Mouse (Mus musculus) embryonic facial prominence, embryonic 12.5 days (tissue): ENCODE results near the gene Rab5b. TPM values are rescaled to one million over a fixed set of nuclear protein-coding genes. Genes with fewer than 3 reads are reported as not detected.

Experiments
- ATAC-seq: fragments of 200-750 bp; cut with Nextera tagmentation; 2 replicates; pipeline ENCODE4 v1.8.0; 2017; ENCODE audit not compliant: insufficient number of reproducible peaks, insufficient read depth, low FRiP score, low TSS enrichment
- H3K27ac ChIP-seq: fragments of 300-500 bp; sonication (generic); 2 replicates; pipeline ENCODE4 v1.5.1; 2016; ENCODE audit warnings: mild to moderate bottlenecking
- H3K27me3 ChIP-seq: fragments of 300-500 bp; sonication (generic); 2 replicates; pipeline ENCODE4 v1.6.1; 2016; ENCODE audit warnings: mild to moderate bottlenecking, moderate library complexity
- H3K36me3 ChIP-seq: fragments of 300-500 bp; sonication (generic); 2 replicates; pipeline ENCODE4 v1.6.1; 2016; ENCODE audit warnings: mild to moderate bottlenecking
- H3K4me1 ChIP-seq: fragments of 300-500 bp; sonication (generic); 2 replicates; pipeline ENCODE4 v1.6.1; 2016
- H3K4me2 ChIP-seq: fragments of 300-500 bp; sonication (generic); replicated peaks from 2 replicates; pipeline ENCODE4 v1.6.1; 2016; ENCODE audit warnings: mild to moderate bottlenecking, moderate library complexity
- H3K4me3 ChIP-seq: fragments of 300-500 bp; sonication (generic); 2 replicates; pipeline ENCODE4 v1.5.1; 2016; ENCODE audit warnings: mild to moderate bottlenecking
- H3K9ac ChIP-seq: fragments of 300-500 bp; sonication (generic); 2 replicates; pipeline ENCODE4 v1.6.1; 2016; ENCODE audit warnings: mild to moderate bottlenecking, moderate library complexity
- H3K9me3 ChIP-seq: fragments of 300-500 bp; sonication (generic); 2 replicates; pipeline ENCODE4 v1.6.1; 2016; ENCODE audit warnings: mild to moderate bottlenecking, moderate library complexity
- WGBS: fragments of 180-500 bp; shearing (Covaris S2); methylation state at CpG from one replicate; pipeline ENCODE4 v1.1.7; 2016; 5-methylcytosine and 5-hydroxymethylcytosine counted together
- polyA plus RNA-seq: library from polyadenylated mRNA; unstranded; fragments of >200 nt; fragmentation: Nextera tagmentation; extraction: Ambion mirVana; gene quantifications from 2 replicates; pipeline ENCODE4 v1.2.1, GENCODE M21; 2016

Gene Rab5b
- polyA plus RNA-seq, result 80.0 and 85.6 TPM in 2 replicates

DNA sequence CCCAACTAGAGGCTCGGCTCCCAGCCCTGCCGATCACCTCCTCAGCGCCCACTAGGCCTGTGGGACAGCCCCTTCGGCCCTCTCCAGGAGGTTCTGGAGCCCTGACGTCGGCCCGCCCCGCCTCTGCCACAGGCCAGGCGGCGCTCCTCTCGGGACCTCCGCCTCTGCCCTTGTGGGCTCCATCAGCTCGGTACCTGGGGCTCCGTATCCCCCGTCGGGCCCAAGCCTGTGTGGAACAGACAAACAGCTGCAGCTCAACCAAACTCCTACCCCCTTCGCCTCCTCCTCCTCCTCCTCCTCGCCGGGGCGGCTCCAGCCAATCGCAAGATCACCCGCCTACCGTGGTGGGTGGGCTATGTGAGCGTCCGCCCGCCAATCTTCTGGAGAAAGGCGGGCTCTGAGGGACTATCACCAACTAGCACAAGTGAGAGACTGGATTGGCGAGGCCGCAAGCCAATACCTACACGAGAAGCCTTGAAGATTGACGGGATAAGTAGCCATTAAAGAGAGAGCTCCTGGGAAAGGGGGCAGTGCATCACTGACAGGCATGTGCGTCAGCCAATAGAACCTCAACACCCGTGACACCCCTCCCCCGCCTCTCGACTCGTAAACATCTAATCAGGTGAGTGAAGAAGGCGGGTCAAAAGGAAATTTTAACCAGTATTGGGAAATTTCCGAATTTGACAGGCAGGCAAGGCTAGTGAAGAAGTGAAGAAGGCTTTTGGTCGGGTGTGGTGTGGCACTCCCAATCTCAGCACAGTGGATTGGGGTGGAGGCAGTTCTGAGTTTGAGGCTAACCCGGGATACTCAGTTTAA is at the start of gene Rab5b:
Rab5b (minus strand) TSS at position 273 of the 816 bp plus-strand sequence.
- under 1% methylated on average over 39 of the region's 40 CpGs for WGBS
- Histone ChIP-seq H3K27me3 (no peaks in the 10 kb centered on the region), H3K9me3 (no peaks in the 10 kb centered on the region), H3K4me3 (peak within 1 kb of the TSS; percentile 89), H3K9ac (peak within 1 kb of the TSS; percentile 95), H3K4me2 (peak within 1 kb of the TSS; percentile 59), H3K36me3 (peaks cover 32% of the 10 kb centered on the region), H3K27ac (peak within 1 kb of the TSS; percentile 98), H3K4me1 (peaks cover 7% of the 10 kb centered on the region)
- peak; percentile 100 for ATAC-seq

GRCm38 (mm10) chr10:128744680-128745601 is 48.9 kb upstream of the Rab5b start, which contains the start of gene Dgka:
Gene Dgka, minus strand, starts transcription at chr10:128744855.
- peaks cover 28% of the 10 kb centered on the region for H3K4me1 ChIP-seq
- H3K9me3 ChIP-seq, result no peaks in the 10 kb centered on the region
- H3K27me3 ChIP-seq, result peaks cover 4% of the 10 kb centered on the region
- H3K27ac ChIP-seq, result peak within 1 kb of the TSS; percentile 19; the same call in 1 of the 2 replicates
- 20% methylated on average over 18 of the region's 18 CpGs for WGBS
- no peak for ATAC-seq
- H3K4me2 ChIP-seq, result peak within 1 kb of the TSS; percentile 89
- H3K4me3 ChIP-seq, result peak within 1 kb of the TSS; percentile 62
- H3K36me3 ChIP-seq, result no peaks in the 10 kb centered on the region
- H3K9ac ChIP-seq, result peak within 1 kb of the TSS; percentile 68

GRCm38 (mm10) chr10:128744211-128744610 is 48.1 kb upstream of the Rab5b start:
- WGBS, result 15% methylated on average over 8 of the region's 8 CpGs
- peaks cover 4% of the 10 kb centered on the region for H3K27me3 ChIP-seq
- H3K36me3 ChIP-seq, result no peaks in the 10 kb centered on the region
- 0 out of 2 replicates have a peak overlapping the region, but pooled peaks have one; percentile 11 for H3K27ac ChIP-seq
- peaks cover 21% of the 10 kb centered on the region for H3K4me1 ChIP-seq
- H3K4me3 ChIP-seq, result peak overlapping the region; percentile 62
- peak overlapping the region; percentile 68 for H3K9ac ChIP-seq
- peak overlapping the region; percentile 89 for H3K4me2 ChIP-seq
- no peaks in the 10 kb centered on the region for H3K9me3 ChIP-seq
- ATAC-seq, result no peak

- H3K4me2 ChIP-seq, result peak overlapping the region; percentile 89
- peak overlapping the region; percentile 62 for H3K4me3 ChIP-seq
- H3K4me1 ChIP-seq, result peaks cover 19% of the 10 kb centered on the region
- peaks cover 4% of the 10 kb centered on the region for H3K27me3 ChIP-seq
- H3K9me3 ChIP-seq, result no peaks in the 10 kb centered on the region
- peak overlapping the region; percentile 68 for H3K9ac ChIP-seq
- under 1% methylated on average over 37 of the region's 37 CpGs for WGBS
- H3K36me3 ChIP-seq, result no peaks in the 10 kb centered on the region
- H3K27ac ChIP-seq, result peak overlapping the region; percentile 19; the same call in 1 of the 2 replicates
- peak; percentile 43; the same call in 1 of the 2 replicates for ATAC-seq
These were observed 47.7 kb upstream of the Rab5b start for GRCm38 (mm10) chr10:128743791-128744191.

DNA sequence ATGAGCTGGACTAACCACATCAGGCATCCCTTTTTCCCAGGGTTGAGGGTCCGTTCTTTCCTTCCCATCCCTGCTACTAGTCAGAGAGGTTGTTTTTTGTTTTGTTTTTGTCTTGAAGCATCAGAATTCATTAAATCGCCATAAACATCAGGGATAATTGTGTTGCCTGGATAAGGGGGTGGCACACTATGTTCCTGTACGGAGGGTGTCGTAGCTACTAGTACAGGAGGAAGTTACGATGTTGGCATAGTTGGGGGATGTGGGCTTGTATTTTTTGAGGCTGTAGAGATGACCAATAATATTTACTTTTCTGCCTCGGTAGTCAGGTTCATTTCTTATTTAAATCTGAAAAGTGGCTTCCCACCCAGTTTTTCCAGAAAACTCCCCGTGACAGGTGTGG is 47.2 kb upstream of the Rab5b start:
- WGBS, result 12% methylated on average over 7 of the region's 7 CpGs
- no peak overlapping the region for H3K27ac ChIP-seq

DNA sequence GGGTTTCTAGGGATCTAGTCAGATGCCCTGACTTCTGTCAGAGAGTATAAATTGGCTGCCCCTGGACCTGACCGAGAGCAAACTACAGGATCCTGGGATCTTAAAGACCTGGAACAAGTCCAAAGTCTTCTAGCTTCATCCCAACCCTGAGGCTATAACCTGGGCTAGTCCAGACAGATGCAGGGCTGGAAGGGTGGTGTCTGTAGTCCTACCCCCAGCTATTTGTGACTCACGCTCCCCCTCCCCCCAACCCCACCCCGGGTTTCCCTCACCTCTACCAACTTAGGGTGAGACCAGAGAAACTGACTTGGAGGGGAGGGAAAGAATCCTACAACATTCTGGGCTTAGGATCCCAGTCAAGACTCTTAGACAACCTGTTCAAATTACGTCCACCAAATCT is 46.6 kb upstream of the Rab5b start:
- H3K36me3 ChIP-seq, result no peaks in the 10 kb centered on the region
- peak overlapping the region; percentile 89; the same call in 1 of the 2 replicates for H3K4me2 ChIP-seq
- H3K9ac ChIP-seq, result no peak overlapping the region
- H3K4me1 ChIP-seq, result peaks cover 20% of the 10 kb centered on the region
- 37% methylated on average over 4 of the region's 4 CpGs for WGBS
- no peaks in the 10 kb centered on the region for H3K9me3 ChIP-seq
- H3K27ac ChIP-seq, result no peak overlapping the region
- peaks cover 4% of the 10 kb centered on the region for H3K27me3 ChIP-seq
- ATAC-seq, result no peak
- peak overlapping the region; percentile 62; the same call in 1 of the 2 replicates for H3K4me3 ChIP-seq

More for the DNA sequence above, 47.2 kb upstream of the Rab5b start:
- Histone ChIP-seq H3K9ac (peak overlapping the region; percentile 68), H3K4me2 (peak overlapping the region; percentile 89), H3K27me3 (peaks cover 4% of the 10 kb centered on the region), H3K36me3 (no peaks in the 10 kb centered on the region), H3K9me3 (no peaks in the 10 kb centered on the region), H3K4me3 (peak overlapping the region; percentile 62), H3K4me1 (peaks cover 19% of the 10 kb centered on the region)
- ATAC-seq, result no peak

GRCm38 (mm10) chr10:128740296-128740695 is 44.2 kb upstream of the Rab5b start:
- Histone ChIP-seq H3K27me3 (peaks cover 4% of the 10 kb centered on the region), H3K9ac (no peak overlapping the region)
- no peak for ATAC-seq

GRCm38 (mm10) chr10:128737435-128737834 is 41.4 kb upstream of the Rab5b start:
- Histone ChIP-seq H3K4me3 (peak overlapping the region; percentile 19; the same call in 1 of the 2 replicates), H3K27ac (no peak overlapping the region), H3K4me2 (peak overlapping the region; percentile 48), H3K9ac (peak overlapping the region; percentile 30; the same call in 1 of the 2 replicates), H3K36me3 (no peaks in the 10 kb centered on the region), H3K27me3 (peaks cover under 1% of the 10 kb centered on the region; the same call in 1 of the 2 replicates), H3K9me3 (no peaks in the 10 kb centered on the region), H3K4me1 (peaks cover 8% of the 10 kb centered on the region; the same call in 1 of the 2 replicates)
- WGBS, result 3% methylated on average over 15 of the region's 15 CpGs
- 0 out of 2 replicates have a peak, but pooled peaks have one; percentile 19 for ATAC-seq

More at GRCm38 (mm10) chr10:128740296-128740695, 44.2 kb upstream of the Rab5b start:
- 81% methylated on average over 2 of the region's 2 CpGs for whole genome bisulfite sequencing
- no peaks in the 10 kb centered on the region for H3K9me3 ChIP-seq
- peaks cover 25% of the 10 kb centered on the region for H3K4me1 ChIP-seq
- no peaks in the 10 kb centered on the region for H3K36me3 ChIP-seq
- H3K4me2 ChIP-seq, result no peak overlapping the region
- no peak overlapping the region for H3K27ac ChIP-seq
- no peak overlapping the region for H3K4me3 ChIP-seq

DNA sequence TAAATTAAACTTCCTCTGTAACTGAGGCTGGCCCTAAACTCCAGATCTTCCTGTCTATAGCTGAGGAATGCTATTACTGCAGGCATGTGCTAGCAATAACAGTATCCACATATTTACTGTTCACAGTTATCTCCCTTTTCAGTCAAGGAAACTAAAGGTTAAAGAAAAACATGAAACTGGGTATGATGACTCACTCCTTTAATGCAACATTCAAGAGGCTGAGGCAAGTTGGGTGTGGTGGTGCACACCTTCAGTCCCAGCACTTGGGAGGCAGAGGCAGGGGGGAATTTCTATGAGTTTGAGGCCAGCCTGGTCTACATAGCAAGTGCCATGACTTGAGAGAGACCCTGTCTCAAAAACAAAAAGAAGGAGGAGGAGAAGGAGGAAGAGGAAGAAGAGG is 35.9 kb upstream of the Rab5b start:
- Histone ChIP-seq H3K27me3 (no peaks in the 10 kb centered on the region), H3K4me2 (no peak overlapping the region), H3K4me3 (no peak overlapping the region), H3K9me3 (no peaks in the 10 kb centered on the region), H3K4me1 (peaks cover under 1% of the 10 kb centered on the region; the same call in 1 of the 2 replicates), H3K27ac (no peak overlapping the region), H3K36me3 (no peaks in the 10 kb centered on the region), H3K9ac (no peak overlapping the region)
- ATAC-seq, result no peak

- no peaks in the 10 kb centered on the region for H3K4me1 ChIP-seq
- H3K4me3 ChIP-seq, result no peak overlapping the region
- no peaks in the 10 kb centered on the region for H3K36me3 ChIP-seq
- no peak overlapping the region for H3K27ac ChIP-seq
- H3K9ac ChIP-seq, result no peak overlapping the region
- H3K9me3 ChIP-seq, result no peaks in the 10 kb centered on the region
- ATAC-seq, result peak; percentile 64; the same call in 1 of the 2 replicates
- no peaks in the 10 kb centered on the region for H3K27me3 ChIP-seq
- WGBS, result 18% methylated on average over 10 of the region's 10 CpGs
- 0 out of 2 replicates have a peak overlapping the region, but pooled peaks have one; percentile 19 for H3K4me2 ChIP-seq
These were observed 35.0 kb upstream of the Rab5b start for GRCm38 (mm10) chr10:128731002-128731433.

DNA sequence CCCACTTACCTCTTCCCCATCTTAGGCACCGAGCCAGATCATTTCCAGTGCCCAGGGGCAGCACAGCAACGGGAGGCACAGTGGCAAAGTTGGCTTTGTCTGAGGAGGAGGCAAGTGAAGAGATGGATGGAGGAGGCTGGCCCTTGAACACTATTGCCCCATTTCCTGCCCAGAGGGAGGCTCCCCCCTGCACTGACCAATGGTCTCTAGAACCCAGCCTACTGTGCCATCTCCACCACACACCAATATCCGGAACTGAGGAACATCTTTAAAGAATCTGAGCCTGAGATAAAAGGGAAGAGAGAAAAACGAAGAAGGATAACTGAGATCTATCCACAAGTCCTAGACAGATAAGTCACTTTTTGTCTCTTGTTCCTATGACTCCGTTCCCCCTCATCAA is 32.0 kb upstream of the Rab5b start:
- ATAC-seq, result no peak
- no peaks in the 10 kb centered on the region for H3K36me3 ChIP-seq
- no peak overlapping the region for H3K4me2 ChIP-seq
- no peak overlapping the region for H3K4me3 ChIP-seq
- H3K27me3 ChIP-seq, result no peaks in the 10 kb centered on the region
- no peaks in the 10 kb centered on the region for H3K4me1 ChIP-seq
- no peak overlapping the region for H3K27ac ChIP-seq
- H3K9me3 ChIP-seq, result no peaks in the 10 kb centered on the region
- WGBS, result 84% methylated on average over 5 of the region's 5 CpGs
- no peak overlapping the region for H3K9ac ChIP-seq
